Mouse (Mus musculus) cortical plate, adult 2 months (tissue): Measurements from ENCODE around the gene Agmo.

ENCODE experiments used
- CTCF ChIP-seq: fragments of 200-500 bp; IDR thresholded peaks from 2 replicates; pipeline ENCODE4 v1.5.1; 2011; ENCODE audit warnings: mild to moderate bottlenecking, control low read depth, low read length; ENCODE audit not compliant: insufficient read depth; ENCODE audit errors: extremely low read depth
- POLR2A ChIP-seq: fragments of 200-500 bp; IDR thresholded peaks from 2 replicates; pipeline ENCODE4 v1.6.1; 2011; ENCODE audit warnings: mild to moderate bottlenecking, low read length, control low read depth; ENCODE audit not compliant: insufficient read depth; ENCODE audit errors: extremely low read depth

- TF ChIP-seq CTCF, result no peak
- no peak for TF ChIP-seq POLR2A
These were observed 266.0 kb downstream of the Agmo start for GRCm38 (mm10) chr12:37507406-37507805.
